Mouse (Mus musculus) liver, adult (tissue): Measurements from ENCODE around the gene Zfp719.

Experiments
- GATA4 ChIP-seq: IDR thresholded peaks from 2 replicates; pipeline ENCODE4 v1.6.1; 2014; ENCODE audit warnings: mild to moderate bottlenecking, low read length; ENCODE audit not compliant: insufficient replicate concordance

Gene Zfp719

GRCm38 (mm10) chr7:43579440-43580171, at the start of gene Zfp719:
TSS of gene Zfp719 (plus strand) at chr7:43579610.
- TF ChIP-seq GATA4: no peak

- no peak for TF ChIP-seq GATA4
Measured at GRCm38 (mm10) chr7:43530216-43530785, 49.1 kb upstream of the Zfp719 start.

- TF ChIP-seq GATA4: no peak
Measured at GRCm38 (mm10) chr7:43532936-43533505, 46.4 kb upstream of the Zfp719 start.

- TF ChIP-seq GATA4: no peak
Measured at GRCm38 (mm10) chr7:43538524-43538923, 40.9 kb upstream of the Zfp719 start.

- TF ChIP-seq GATA4: no peak
Measured at GRCm38 (mm10) chr7:43544225-43544977, 35.0 kb upstream of the Zfp719 start, which contains the start of gene Cd33. TSS of gene Cd33 (minus strand) at chr7:43544428.

GRCm38 (mm10) chr7:43545656-43546545, 33.5 kb upstream of the Zfp719 start:
- no peak for TF ChIP-seq GATA4

GRCm38 (mm10) chr7:43547666-43548065, 31.7 kb upstream of the Zfp719 start:
- no peak for TF ChIP-seq GATA4

GRCm38 (mm10) chr7:43548206-43548605, 31.2 kb upstream of the Zfp719 start:
- TF ChIP-seq GATA4: no peak

- TF ChIP-seq GATA4: no peak
Measured at GRCm38 (mm10) chr7:43553153-43553552, 26.3 kb upstream of the Zfp719 start.

- no peak for TF ChIP-seq GATA4
Measured at GRCm38 (mm10) chr7:43554550-43554949, 24.9 kb upstream of the Zfp719 start.

GRCm38 (mm10) chr7:43555351-43555750, 24.1 kb upstream of the Zfp719 start:
- TF ChIP-seq GATA4: no peak

- TF ChIP-seq GATA4: no peak
Measured at GRCm38 (mm10) chr7:43556901-43557300, 22.5 kb upstream of the Zfp719 start.

GRCm38 (mm10) chr7:43562006-43562633, 17.3 kb upstream of the Zfp719 start, which contains the start of gene Zfp658:
TSS of gene Zfp658 (plus strand) at chr7:43562256.
- 0 out of 2 replicates have a peak, but pooled peaks have one; percentile 5 for TF ChIP-seq GATA4

GRCm38 (mm10) chr7:43562651-43563070, 16.7 kb upstream of the Zfp719 start:
- TF ChIP-seq GATA4: no peak
